ENCODE assay signal across 18 mouse cellular contexts in the genomic region with DNA sequence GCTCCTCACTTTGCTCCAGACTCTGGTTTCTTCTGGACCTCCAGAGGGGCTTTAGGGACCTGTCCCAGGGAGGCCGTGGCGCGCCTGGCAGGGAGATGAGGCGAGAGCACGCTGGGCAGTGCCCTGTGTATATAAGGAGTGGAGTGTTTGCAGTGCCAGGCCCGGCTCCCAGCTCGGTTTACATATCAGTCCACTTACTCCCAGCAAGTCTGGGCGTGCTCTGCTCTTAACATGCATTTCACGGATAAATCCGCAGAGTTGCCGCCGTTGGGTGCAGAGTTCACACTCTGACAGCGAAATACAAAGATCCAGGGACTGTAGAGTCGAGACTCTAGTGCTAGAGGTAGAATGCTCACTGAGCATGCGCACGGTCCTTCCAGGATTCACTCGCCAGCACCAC. TPM values are rescaled to one million over a fixed set of nuclear protein-coding genes. Genes with fewer than 3 reads are reported as not detected.
DNase-seq lines count a peak whose midpoint lies in the region; ATAC-seq and TF ChIP-seq lines count a peak whose summit lies in the region.
"Had no signal": no experiment of that assay in that cellular context is flagged by ENCODE, and none has a peak within 500 bp of the region (broad histone marks: within the 10 kb centered on the region; RNA-seq: fewer than 3 reads in every experiment).

No protein-coding gene starts in this region.

- H3K27ac ChIP-seq in gastrocnemius, adult 2 months, result peak overlapping the region; percentile 70
- peak overlapping the region; percentile 96 for H3K27ac ChIP-seq in intestine, embryonic 16.5 days (ENCODE audit: low read length)
- H3K27ac ChIP-seq: hindbrain, postnatal 0 days; limb, embryonic 15.5 days; macrophage had no signal

- H3K4me3 ChIP-seq in gastrocnemius, adult 2 months, result peak overlapping the region; percentile 58
- no peak overlapping the region; the same call in 1 of the 2 replicates for H3K4me3 ChIP-seq in intestine, embryonic 16.5 days (ENCODE audit: low read length)
- H3K4me3 ChIP-seq: limb, embryonic 15.5 days had no signal

- H3K27me3 ChIP-seq in intestine, embryonic 16.5 days (replicated peaks; ENCODE audit: control insufficient read depth, insufficient read depth, low read length), result no peaks in the 10 kb centered on the region
- H3K27me3 ChIP-seq: limb, embryonic 15.5 days had no signal

- peak overlapping the region; percentile 62; the same call in 1 of the 2 replicates for H3K9ac ChIP-seq in intestine, embryonic 16.5 days (ENCODE audit: low read depth, low read length)
- H3K9ac ChIP-seq: limb, embryonic 15.5 days had no signal

- 45% methylated on average over 17 of the region's 17 CpGs for WGBS in intestine, embryonic 16.5 days

- H3K9me3 ChIP-seq in intestine, embryonic 16.5 days (ENCODE audit: control insufficient read depth, low read length), result no peaks in the 10 kb centered on the region
- H3K9me3 ChIP-seq: limb, embryonic 15.5 days had no signal

- intact Hi-C loops in gastrocnemius, adult 2 months (cut with DNase I), result no loop called here
- intact Hi-C loops in heart, postnatal 36 days (cut with DNase I), result no loop called here

- peaks cover 35% of the 10 kb centered on the region for H3K4me1 ChIP-seq in intestine, embryonic 16.5 days (ENCODE audit: control insufficient read depth, insufficient read depth, low read length)

- TF ChIP-seq CTCF in gastrocnemius, adult 2 months (IDR thresholded peaks at IDR 0.05), result no peak

- ATAC-seq in intestine, embryonic 16.5 days, result peak; percentile 27
- ATAC-seq: hindbrain, postnatal 0 days had no signal

- H3K36me3 ChIP-seq in intestine, embryonic 16.5 days (ENCODE audit: control insufficient read depth, insufficient read depth, low read length), result no peaks in the 10 kb centered on the region
- H3K36me3 ChIP-seq: limb, embryonic 15.5 days had no signal

- H3K4me2 ChIP-seq in intestine, embryonic 16.5 days (ENCODE audit: low read depth, low read length), result peak overlapping the region; percentile 44
- H3K4me2 ChIP-seq: limb, embryonic 15.5 days had no signal

- DNase-seq in gastrocnemius, adult 2 months, result peak; percentile 75
- no peak for DNase-seq in gastrocnemius, postnatal 4 days (ENCODE audit: low spot score in 2 of 2)
- peak; percentile 73 for DNase-seq in lung, postnatal 25 days (ENCODE audit: low spot score)
- DNase-seq in urinary bladder, postnatal 25 days (ENCODE audit: low spot score), result peak; percentile 47
- no peak for DNase-seq in heart, postnatal 36 days
- DNase-seq in ovary, adult 18-20 months (ENCODE audit: low spot score), result no peak
- DNase-seq in cerebellum, postnatal 4 days (ENCODE audit: low spot score in 2 of 2), result no peak
- DNase-seq: adrenal gland, adult 8-10 months; cerebellum, adult 9-10 months; embryo, embryonic 11 days; heart, postnatal 14 days; midbrain, embryonic 14.5 days had no signal

RNA-seq across cellular contexts. Expression of gene Tspan15, which starts 8.3 kb away (rescaled TPM):
- total RNA-seq in gastrocnemius, adult 2 months (2021), result 1 to 10 TPM; 3.5 to 6.0 TPM
- 10 to 100 TPM; 25.5 to 30.8 TPM for total RNA-seq in gastrocnemius, postnatal 4 days (2021)
- polyA plus RNA-seq in intestine, embryonic 16.5 days (2015; fragmentation: Nextera tagmentation; extraction: Ambion mirVana), result 86.3 and 92.1 TPM in 2 replicates
- 1 to 10 TPM; 7.3 to 8.2 TPM for total RNA-seq in heart, postnatal 36 days (2021)
- polyA plus RNA-seq: macrophage had no signal

RNA-seq across cellular contexts. Expression of gene Tacr2, which starts 29.5 kb away (rescaled TPM):
- total RNA-seq in gastrocnemius, adult 2 months (2021), result not detected
- total RNA-seq in gastrocnemius, postnatal 4 days (2021), result not detected
- 0.98 and 1.2 TPM in 2 replicates for polyA plus RNA-seq in intestine, embryonic 16.5 days (2015; fragmentation: Nextera tagmentation; extraction: Ambion mirVana)
- not detected for total RNA-seq in heart, postnatal 36 days (2021)
- total RNA-seq: heart, adult 8-10 months; heart, postnatal 14 days; hindbrain, postnatal 0 days had no signal
- polyA plus RNA-seq: limb, embryonic 15.5 days; macrophage; midbrain, embryonic 14.5 days; neural tube, embryonic 11.5 days had no signal

Comparison
In these comparisons a context has a peak if more than half of its experiments do, and no peak if none do; other contexts are left out.
1. DNase-seq: peak in gastrocnemius, adult 2 months (single experiment), lung, postnatal 25 days (single experiment) and urinary bladder, postnatal 25 days (single experiment); none in gastrocnemius, postnatal 4 days (0 of 2), heart, postnatal 36 days (0 of 2), ovary, adult 18-20 months (single experiment) and cerebellum, postnatal 4 days (0 of 2).